Mouse (Mus musculus): ENCODE results near the gene Fmo1. TPM values are rescaled to one million over a fixed set of nuclear protein-coding genes. Genes with fewer than 3 reads are reported as not detected.

Fmo1 gene
- polyA plus RNA-seq (2015; fragmentation: Nextera tagmentation; extraction: Ambion mirVana), result 62.7 and 65.9 TPM in 2 replicates

GRCm38 (mm10) chr1:162866280-162866681 is at the start of gene Fmo1:
Gene Fmo1, minus strand, starts transcription at chr1:162866610.
- Histone ChIP-seq H3K36me3 (ENCODE audit: insufficient read depth, low read length) (no peaks in the 10 kb centered on the region), H3K9me3 (ENCODE audit: low read length) (no peaks in the 10 kb centered on the region), H3K4me3 (ENCODE audit: low read length) (no peak within 1 kb of the TSS), H3K9ac (replicated peaks; ENCODE audit: low read length) (no peak within 1 kb of the TSS), H3K27ac (ENCODE audit: low read length) (peak within 1 kb of the TSS; percentile 46; the same call in 1 of the 2 replicates), H3K27me3 (ENCODE audit: insufficient read depth, low read length) (no peaks in the 10 kb centered on the region), H3K4me1 (ENCODE audit: insufficient read depth, low read length) (peaks cover 13% of the 10 kb centered on the region; the same call in 1 of the 2 replicates), H3K4me2 (replicated peaks; ENCODE audit: low read depth, low read length) (no peak within 1 kb of the TSS)
- 40% methylated on average over 7 of the region's 7 CpGs for WGBS
- no peak for ATAC-seq (ENCODE audit: low FRiP score, low TSS enrichment)

GRCm38 (mm10) chr1:162914932-162915556 is 48.6 kb upstream of the Fmo1 start:
- H3K36me3 ChIP-seq (ENCODE audit: insufficient read depth, low read length), result no peaks in the 10 kb centered on the region
- H3K27ac ChIP-seq (ENCODE audit: low read length), result no peak overlapping the region
- WGBS, result 83% methylated on average over 4 of the region's 4 CpGs
- ATAC-seq (ENCODE audit: low FRiP score, low TSS enrichment), result no peak
- H3K4me1 ChIP-seq (ENCODE audit: insufficient read depth, low read length), result no peaks in the 10 kb centered on the region
- no peak overlapping the region for H3K4me3 ChIP-seq (ENCODE audit: low read length)
- no peaks in the 10 kb centered on the region for H3K9me3 ChIP-seq (ENCODE audit: low read length)
- no peaks in the 10 kb centered on the region for H3K27me3 ChIP-seq (ENCODE audit: insufficient read depth, low read length)
- no peak overlapping the region for H3K9ac ChIP-seq (replicated peaks; ENCODE audit: low read length)
- no peak overlapping the region for H3K4me2 ChIP-seq (replicated peaks; ENCODE audit: low read depth, low read length)

- Histone ChIP-seq H3K9me3 (ENCODE audit: low read length) (no peaks in the 10 kb centered on the region), H3K4me2 (replicated peaks; ENCODE audit: low read depth, low read length) (no peak overlapping the region), H3K4me1 (ENCODE audit: insufficient read depth, low read length) (no peaks in the 10 kb centered on the region), H3K36me3 (ENCODE audit: insufficient read depth, low read length) (no peaks in the 10 kb centered on the region), H3K27me3 (ENCODE audit: insufficient read depth, low read length) (no peaks in the 10 kb centered on the region), H3K27ac (ENCODE audit: low read length) (no peak overlapping the region), H3K4me3 (ENCODE audit: low read length) (no peak overlapping the region), H3K9ac (replicated peaks; ENCODE audit: low read length) (no peak overlapping the region)
- ATAC-seq (ENCODE audit: low FRiP score, low TSS enrichment), result no peak
These were observed 45.7 kb upstream of the Fmo1 start for GRCm38 (mm10) chr1:162912085-162912484.

- no peaks in the 10 kb centered on the region for H3K9me3 ChIP-seq (ENCODE audit: low read length)
- no peak overlapping the region for H3K9ac ChIP-seq (replicated peaks; ENCODE audit: low read length)
- no peaks in the 10 kb centered on the region for H3K36me3 ChIP-seq (ENCODE audit: insufficient read depth, low read length)
- H3K27ac ChIP-seq (ENCODE audit: low read length), result no peak overlapping the region
- H3K4me1 ChIP-seq (ENCODE audit: insufficient read depth, low read length), result no peaks in the 10 kb centered on the region
- no peak for ATAC-seq (ENCODE audit: low FRiP score, low TSS enrichment)
- no peaks in the 10 kb centered on the region for H3K27me3 ChIP-seq (ENCODE audit: insufficient read depth, low read length)
- no peak overlapping the region for H3K4me2 ChIP-seq (replicated peaks; ENCODE audit: low read depth, low read length)
- no peak overlapping the region for H3K4me3 ChIP-seq (ENCODE audit: low read length)
- 47% methylated on average over 4 of the region's 4 CpGs for WGBS
These were observed 35.5 kb upstream of the Fmo1 start for GRCm38 (mm10) chr1:162901879-162902278.

DNA sequence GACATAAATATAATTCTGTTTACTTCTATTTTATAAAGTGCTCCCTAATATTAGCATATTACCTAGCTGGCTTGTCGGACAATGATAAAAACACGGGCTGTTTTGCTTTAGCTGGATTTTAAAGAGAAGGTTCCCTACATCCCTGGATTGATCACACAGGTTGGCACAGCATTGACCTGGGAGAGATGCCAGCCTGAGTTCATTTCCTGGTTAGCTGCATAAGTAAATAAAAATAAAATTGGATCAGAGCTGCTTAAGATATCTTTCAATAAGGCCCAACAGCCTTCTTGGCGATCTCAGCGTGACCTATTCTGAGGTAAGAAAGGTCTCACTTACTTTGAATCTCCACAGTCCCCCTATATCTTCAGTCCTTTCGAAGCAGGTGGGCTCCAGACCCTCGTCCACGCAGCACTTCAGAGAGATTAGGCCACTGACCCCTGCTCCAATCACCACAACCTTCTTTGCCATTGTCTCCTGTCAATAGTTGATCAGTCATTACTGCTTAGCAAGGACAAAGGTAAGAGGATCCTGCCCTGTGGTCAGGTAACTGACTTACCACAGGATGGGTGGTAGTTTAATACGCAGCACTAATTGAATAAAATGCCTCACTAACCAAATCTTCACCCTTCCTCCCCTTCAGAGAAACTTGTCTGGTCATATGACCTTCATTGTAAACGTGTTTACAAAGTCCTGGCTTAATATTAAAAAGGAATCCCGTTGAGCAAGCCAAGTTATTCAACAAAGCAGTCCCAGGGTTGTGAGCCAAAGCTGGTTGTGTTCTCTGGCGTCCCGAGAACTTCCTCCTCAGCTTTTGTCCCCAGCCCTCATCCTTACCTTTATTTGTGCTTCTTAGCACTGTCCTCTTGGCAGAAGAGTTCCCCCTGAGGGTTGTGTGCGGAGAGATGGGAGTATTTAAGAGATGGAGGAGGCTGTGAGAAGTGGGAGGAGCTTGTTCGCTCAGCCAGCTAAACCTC is 31.7 kb upstream of the Fmo1 start, which contains the start of gene Fmo2:
TSS of gene Fmo2 (minus strand) at position 889 of the 974 bp plus-strand sequence.
- Histone ChIP-seq H3K9me3 (ENCODE audit: low read length) (no peaks in the 10 kb centered on the region), H3K4me2 (replicated peaks; ENCODE audit: low read depth, low read length) (no peak within 1 kb of the TSS; the same call in 1 of the 2 replicates), H3K9ac (replicated peaks; ENCODE audit: low read length) (no peak within 1 kb of the TSS), H3K27me3 (ENCODE audit: insufficient read depth, low read length) (no peaks in the 10 kb centered on the region), H3K27ac (ENCODE audit: low read length) (no peak within 1 kb of the TSS), H3K4me1 (ENCODE audit: insufficient read depth, low read length) (0 out of 2 replicates have a peak, but pooled peaks cover 2% of the 10 kb centered on the region), H3K36me3 (ENCODE audit: insufficient read depth, low read length) (no peaks in the 10 kb centered on the region), H3K4me3 (ENCODE audit: low read length) (no peak within 1 kb of the TSS)
- ATAC-seq (ENCODE audit: low FRiP score, low TSS enrichment), result peak; percentile 47
- WGBS, result 70% methylated on average over 14 of the region's 14 CpGs

DNA sequence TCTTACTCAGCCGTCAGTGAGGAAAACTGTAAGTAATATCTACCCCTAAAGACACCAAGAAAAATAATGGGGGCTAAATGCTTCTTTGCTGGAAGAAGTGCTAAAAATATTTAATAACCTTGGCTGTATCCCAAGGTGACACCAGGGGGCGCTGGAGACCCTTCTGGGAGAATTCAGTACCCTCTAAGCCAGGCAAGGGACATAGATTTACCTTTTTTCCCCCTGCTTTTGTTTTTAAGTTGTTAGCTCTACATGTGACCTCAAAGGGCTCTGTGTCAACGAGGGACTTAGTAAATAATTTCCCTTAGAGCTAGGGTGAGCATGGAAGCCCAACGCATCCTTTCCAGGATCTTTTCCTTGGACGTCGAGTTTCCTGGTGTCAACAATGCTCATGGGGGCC is 29.5 kb upstream of the Fmo1 start:
- Histone ChIP-seq H3K9me3 (ENCODE audit: low read length) (no peaks in the 10 kb centered on the region), H3K9ac (replicated peaks; ENCODE audit: low read length) (no peak overlapping the region), H3K27me3 (ENCODE audit: insufficient read depth, low read length) (no peaks in the 10 kb centered on the region), H3K27ac (ENCODE audit: low read length) (no peak overlapping the region), H3K4me3 (ENCODE audit: low read length) (no peak overlapping the region), H3K4me1 (ENCODE audit: insufficient read depth, low read length) (0 out of 2 replicates have a peak, but pooled peaks cover 2% of the 10 kb centered on the region), H3K36me3 (ENCODE audit: insufficient read depth, low read length) (no peaks in the 10 kb centered on the region), H3K4me2 (replicated peaks; ENCODE audit: low read depth, low read length) (no peak overlapping the region)
- ATAC-seq (ENCODE audit: low FRiP score, low TSS enrichment), result peak; percentile 78
- WGBS, result 29% methylated on average over 6 of the region's 6 CpGs

DNA sequence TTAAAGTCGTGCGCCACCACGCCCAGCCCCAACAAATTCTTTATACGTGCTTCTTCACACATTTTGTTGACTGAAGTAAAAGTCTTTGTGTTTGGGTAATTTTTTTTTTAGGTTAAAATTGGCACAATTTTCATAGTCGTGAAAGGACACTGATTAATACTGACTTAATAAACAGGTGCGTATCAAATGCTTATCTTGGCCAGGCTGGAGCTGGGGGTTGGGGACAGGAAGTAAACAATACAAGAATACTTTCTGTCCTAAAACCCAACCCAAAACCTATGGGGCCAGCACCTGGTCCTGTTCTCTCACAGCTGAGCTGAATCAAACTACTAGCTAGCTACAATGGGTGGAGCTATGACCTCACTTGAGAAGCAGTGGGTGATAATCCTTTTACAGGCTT is 26.6 kb upstream of the Fmo1 start:
- no peak overlapping the region for H3K9ac ChIP-seq (replicated peaks; ENCODE audit: low read length)
- no peak overlapping the region for H3K4me2 ChIP-seq (replicated peaks; ENCODE audit: low read depth, low read length)
- H3K27ac ChIP-seq (ENCODE audit: low read length), result no peak overlapping the region
- 0 out of 2 replicates have a peak, but pooled peaks cover 2% of the 10 kb centered on the region for H3K4me1 ChIP-seq (ENCODE audit: insufficient read depth, low read length)
- no peaks in the 10 kb centered on the region for H3K27me3 ChIP-seq (ENCODE audit: insufficient read depth, low read length)
- no peaks in the 10 kb centered on the region for H3K36me3 ChIP-seq (ENCODE audit: insufficient read depth, low read length)
- no peaks in the 10 kb centered on the region for H3K9me3 ChIP-seq (ENCODE audit: low read length)
- WGBS, result 91% methylated on average over 6 of the region's 6 CpGs
- ATAC-seq (ENCODE audit: low FRiP score, low TSS enrichment), result no peak
- H3K4me3 ChIP-seq (ENCODE audit: low read length), result no peak overlapping the region

DNA sequence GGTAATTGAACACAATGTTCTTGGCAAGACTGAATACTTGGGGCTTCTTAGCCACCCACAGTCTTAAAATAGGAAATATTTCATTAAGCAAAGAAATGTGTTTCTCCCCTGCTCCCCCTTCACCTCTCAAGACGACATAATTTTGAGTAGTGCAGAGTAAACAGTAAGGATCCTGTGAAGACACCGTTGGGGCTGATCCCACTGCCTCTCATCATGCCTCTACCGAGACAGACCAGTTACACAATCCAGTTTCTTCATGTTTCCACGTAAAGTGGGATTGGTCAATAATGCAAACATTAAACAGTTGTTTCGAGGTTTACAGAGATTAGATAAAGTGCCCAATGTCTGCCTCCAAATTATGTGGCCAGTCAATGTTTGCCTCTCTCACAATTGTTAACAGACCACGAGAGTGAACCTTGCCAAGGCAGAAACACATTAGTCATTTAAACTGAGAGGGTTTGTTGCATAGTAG is 25.6 kb upstream of the Fmo1 start:
- no peaks in the 10 kb centered on the region for H3K36me3 ChIP-seq (ENCODE audit: insufficient read depth, low read length)
- H3K4me1 ChIP-seq (ENCODE audit: insufficient read depth, low read length), result 0 out of 2 replicates have a peak, but pooled peaks cover 2% of the 10 kb centered on the region
- no peak overlapping the region for H3K9ac ChIP-seq (replicated peaks; ENCODE audit: low read length)
- H3K4me2 ChIP-seq (replicated peaks; ENCODE audit: low read depth, low read length), result no peak overlapping the region
- no peak for ATAC-seq (ENCODE audit: low FRiP score, low TSS enrichment)
- H3K4me3 ChIP-seq (ENCODE audit: low read length), result no peak overlapping the region
- no peaks in the 10 kb centered on the region for H3K27me3 ChIP-seq (ENCODE audit: insufficient read depth, low read length)
- WGBS, result 71% methylated on average over 6 of the region's 6 CpGs
- H3K27ac ChIP-seq (ENCODE audit: low read length), result no peak overlapping the region
- H3K9me3 ChIP-seq (ENCODE audit: low read length), result no peaks in the 10 kb centered on the region

GRCm38 (mm10) chr1:162888646-162889045 is 22.2 kb upstream of the Fmo1 start:
- H3K4me3 ChIP-seq (ENCODE audit: low read length), result no peak overlapping the region
- no peak for ATAC-seq (ENCODE audit: low FRiP score, low TSS enrichment)
- no peak overlapping the region for H3K4me2 ChIP-seq (replicated peaks; ENCODE audit: low read depth, low read length)
- H3K9ac ChIP-seq (replicated peaks; ENCODE audit: low read length), result no peak overlapping the region
- H3K9me3 ChIP-seq (ENCODE audit: low read length), result no peaks in the 10 kb centered on the region
- WGBS, result 78% methylated on average over 12 of the region's 12 CpGs
- no peaks in the 10 kb centered on the region for H3K4me1 ChIP-seq (ENCODE audit: insufficient read depth, low read length)
- no peaks in the 10 kb centered on the region for H3K36me3 ChIP-seq (ENCODE audit: insufficient read depth, low read length)
- no peaks in the 10 kb centered on the region for H3K27me3 ChIP-seq (ENCODE audit: insufficient read depth, low read length)
- no peak overlapping the region for H3K27ac ChIP-seq (ENCODE audit: low read length)
